Mouse (Mus musculus) neural tube, embryonic 13.5 days (tissue): ENCODE data around the gene Wee1. TPM values are rescaled to one million over a fixed set of nuclear protein-coding genes. Genes with fewer than 3 reads are reported as not detected.
"Not testable (repeated sequence)": the region's sequence is repeated elsewhere in the genome, so short reads cannot be mapped to it uniquely, and the experiment has no call there.

Source experiments
- ATAC-seq: fragments of 200-750 bp; cut with Nextera tagmentation; 2 replicates; pipeline ENCODE4 v1.8.0; 2017; ENCODE audit warnings: low read depth, mild to moderate bottlenecking, moderate TSS enrichment, moderate library complexity
- H3K27ac ChIP-seq: fragments of 300-500 bp; sonication (generic); replicated peaks from 2 replicates; pipeline ENCODE4 v1.5.1; 2015; ENCODE audit warnings: moderate library complexity, mild to moderate bottlenecking, inconsistent platforms
- H3K27me3 ChIP-seq: fragments of 300-500 bp; sonication (generic); 2 replicates; pipeline ENCODE4 v1.6.1; 2015; ENCODE audit warnings: mild to moderate bottlenecking, inconsistent platforms
- H3K36me3 ChIP-seq: fragments of 300-500 bp; sonication (generic); 2 replicates; pipeline ENCODE4 v1.6.1; 2015; ENCODE audit warnings: mild to moderate bottlenecking, inconsistent platforms
- H3K4me1 ChIP-seq: fragments of 300-500 bp; sonication (generic); replicated peaks from 2 replicates; pipeline ENCODE4 v1.6.1; 2015; ENCODE audit warnings: inconsistent platforms
- H3K4me2 ChIP-seq: fragments of 300-500 bp; sonication (generic); 2 replicates; pipeline ENCODE4 v1.6.1; 2015; ENCODE audit warnings: inconsistent platforms, mild to moderate bottlenecking, moderate library complexity
- H3K4me3 ChIP-seq: fragments of 300-500 bp; sonication (generic); 2 replicates; pipeline ENCODE4 v1.5.1; 2015; ENCODE audit warnings: mild to moderate bottlenecking, inconsistent platforms
- H3K9ac ChIP-seq: fragments of 300-500 bp; sonication (generic); 2 replicates; pipeline ENCODE4 v1.6.1; 2015; ENCODE audit warnings: moderate library complexity, mild to moderate bottlenecking, inconsistent platforms
- H3K9me3 ChIP-seq: fragments of 300-500 bp; sonication (generic); 2 replicates; pipeline ENCODE4 v1.6.1; 2016; ENCODE audit warnings: inconsistent platforms
- WGBS: fragments of 180-500 bp; shearing (Covaris S2); methylation state at CpG from one replicate; pipeline ENCODE4 v1.1.7; 2015; 5-methylcytosine and 5-hydroxymethylcytosine counted together
- polyA plus RNA-seq: library from polyadenylated mRNA; unstranded; fragments of >200 nt; fragmentation: Nextera tagmentation; extraction: Ambion mirVana; gene quantifications from 2 replicates; pipeline ENCODE4 v1.2.1, GENCODE M21; 2015

Gene Wee1
- polyA plus RNA-seq, 1 experiment from 2014 or later = 5.7 TPM

DNA sequence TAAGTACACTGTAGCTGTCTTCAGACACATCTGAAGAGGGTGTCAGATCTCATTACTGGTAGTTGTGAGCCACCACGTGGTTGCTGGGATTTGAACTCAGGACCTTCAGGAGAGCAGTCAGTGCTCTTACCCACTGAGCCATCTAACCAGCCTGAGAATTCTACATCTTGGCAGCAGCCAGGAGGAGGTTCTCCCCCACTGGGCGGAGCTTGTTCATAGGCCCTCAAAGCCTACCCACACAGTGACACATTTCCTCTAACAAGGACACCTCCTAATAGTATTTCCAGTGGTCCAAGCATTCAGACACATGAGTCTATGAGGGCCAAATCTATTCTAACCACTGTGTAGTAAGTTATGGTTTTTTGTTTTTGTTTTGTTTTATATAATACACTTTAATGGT lies 6.7 kb downstream of the Wee1 start:
- H3K27ac ChIP-seq = no peak overlapping the region
- ATAC-seq = no peak
- 78% methylated on average over 2 of the region's 2 CpGs for WGBS
- no peaks in the 10 kb centered on the region for H3K36me3 ChIP-seq
- H3K4me3 ChIP-seq = no peak overlapping the region
- H3K9ac ChIP-seq = no peak overlapping the region
- peaks cover 8% of the 10 kb centered on the region for H3K4me1 ChIP-seq
- H3K9me3 ChIP-seq = no peaks in the 10 kb centered on the region
- H3K4me2 ChIP-seq = no peak overlapping the region
- H3K27me3 ChIP-seq = no peaks in the 10 kb centered on the region

DNA sequence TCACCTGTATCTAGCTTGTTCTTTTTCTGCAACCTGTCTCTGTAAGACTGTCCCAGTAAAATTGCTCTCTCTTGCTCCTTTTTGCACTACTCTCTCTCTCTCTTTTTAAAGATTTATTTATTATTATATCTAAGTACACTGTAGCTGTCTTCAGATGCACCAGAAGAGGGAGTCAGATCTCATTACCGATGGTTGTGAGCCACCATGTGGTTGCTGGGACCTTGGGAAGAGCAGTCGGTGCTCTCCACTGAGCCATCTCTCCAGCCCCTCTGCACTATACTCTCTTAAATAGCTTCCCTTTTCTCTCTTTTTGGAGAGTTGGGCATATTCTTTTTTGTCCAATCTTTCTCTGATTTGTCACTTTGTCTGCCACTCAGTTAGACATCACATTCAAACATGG lies 10.4 kb downstream of the Wee1 start:
- H3K36me3 ChIP-seq = peaks cover 17% of the 10 kb centered on the region
- not testable (repeated sequence) for H3K9me3 ChIP-seq, H3K27ac ChIP-seq, H3K9ac ChIP-seq, H3K4me2 ChIP-seq, H3K4me1 ChIP-seq, ATAC-seq, H3K27me3 ChIP-seq, H3K4me3 ChIP-seq
- 90% methylated on average over 2 of the region's 2 CpGs for WGBS

DNA sequence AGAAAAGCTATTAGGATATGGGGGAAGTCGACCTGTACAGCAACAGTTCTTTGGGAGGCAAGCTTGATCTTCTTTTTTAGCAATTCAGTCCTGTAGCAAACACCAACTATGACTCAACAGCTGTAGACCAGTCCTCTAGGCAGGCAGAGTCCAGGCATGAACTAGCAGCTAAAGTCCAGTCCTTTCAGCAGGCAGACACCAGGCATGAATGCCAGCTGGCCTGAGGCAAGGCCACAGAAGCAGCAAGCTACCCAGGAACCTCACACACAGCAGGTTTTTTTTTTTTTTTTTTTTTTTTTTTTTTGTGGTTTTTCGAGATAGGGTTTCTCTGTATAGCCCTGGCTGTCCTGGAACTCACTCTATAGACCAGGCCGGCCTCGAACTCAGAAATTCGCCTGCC lies 12.1 kb downstream of the Wee1 start:
- Histone ChIP-seq H3K4me1 (no peaks in the 10 kb centered on the region), H3K4me2 (no peak overlapping the region), H3K4me3 (no peak overlapping the region), H3K9ac (no peak overlapping the region), H3K36me3 (peaks cover 28% of the 10 kb centered on the region), H3K9me3 (no peaks in the 10 kb centered on the region), H3K27ac (no peak overlapping the region), H3K27me3 (no peaks in the 10 kb centered on the region)
- 98% methylated on average over 5 of the region's 5 CpGs for WGBS
- no peak for ATAC-seq

DNA sequence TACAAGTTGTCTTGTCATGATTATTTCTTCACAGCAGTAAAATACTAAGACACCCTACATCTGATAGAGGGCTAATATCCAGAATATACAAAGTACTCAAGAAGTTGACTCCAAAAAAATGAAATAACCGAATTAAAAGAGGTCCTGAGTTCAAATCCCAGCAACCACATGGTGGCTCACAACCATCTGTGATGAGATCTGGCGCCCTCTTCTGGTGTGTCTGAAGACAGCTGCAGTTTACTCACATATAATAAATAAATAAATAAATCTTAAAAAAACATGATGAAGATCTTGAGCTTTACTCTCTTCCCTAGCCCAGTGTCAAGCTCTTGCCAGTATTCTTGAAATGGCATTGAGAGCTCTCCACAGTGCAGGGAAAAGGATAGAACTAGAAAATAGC lies 16.7 kb downstream of the Wee1 start:
- H3K27ac ChIP-seq = no peak overlapping the region
- ATAC-seq = no peak
- 91% methylated on average over 2 of the region's 2 CpGs for WGBS
- no peak overlapping the region for H3K4me2 ChIP-seq
- H3K9ac ChIP-seq = no peak overlapping the region
- H3K4me1 ChIP-seq = no peaks in the 10 kb centered on the region
- H3K4me3 ChIP-seq = no peak overlapping the region
- peaks cover 62% of the 10 kb centered on the region for H3K36me3 ChIP-seq
- H3K9me3 ChIP-seq = no peaks in the 10 kb centered on the region
- no peaks in the 10 kb centered on the region for H3K27me3 ChIP-seq

DNA sequence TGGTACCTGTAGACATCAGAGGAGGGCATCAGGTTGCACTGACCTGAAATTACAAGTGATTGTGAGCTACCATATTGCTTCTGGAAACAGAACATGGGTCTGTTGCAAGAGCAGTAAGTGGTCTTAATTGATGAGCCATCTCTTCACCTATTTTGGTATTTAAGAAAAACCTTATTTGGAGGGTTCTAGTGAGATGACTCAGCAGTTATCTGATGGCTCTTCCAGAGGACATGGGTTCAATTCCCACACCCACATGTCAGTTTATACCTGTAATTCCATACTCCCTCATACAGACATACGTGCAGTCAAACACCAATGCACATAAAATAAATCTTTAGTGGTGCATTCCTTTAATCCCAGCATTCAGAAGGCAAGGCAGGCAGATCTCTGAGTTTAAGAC lies 22.0 kb downstream of the Wee1 start:
- ATAC-seq = no peak
- no peaks in the 10 kb centered on the region for H3K4me1 ChIP-seq
- peaks cover 34% of the 10 kb centered on the region for H3K36me3 ChIP-seq
- 90% methylated on average over 1 of the region's 1 CpGs for WGBS
- H3K27ac ChIP-seq = no peak overlapping the region
- no peaks in the 10 kb centered on the region for H3K27me3 ChIP-seq
- H3K9me3 ChIP-seq = no peaks in the 10 kb centered on the region
- no peak overlapping the region for H3K4me2 ChIP-seq
- H3K4me3 ChIP-seq = no peak overlapping the region
- H3K9ac ChIP-seq = no peak overlapping the region

DNA sequence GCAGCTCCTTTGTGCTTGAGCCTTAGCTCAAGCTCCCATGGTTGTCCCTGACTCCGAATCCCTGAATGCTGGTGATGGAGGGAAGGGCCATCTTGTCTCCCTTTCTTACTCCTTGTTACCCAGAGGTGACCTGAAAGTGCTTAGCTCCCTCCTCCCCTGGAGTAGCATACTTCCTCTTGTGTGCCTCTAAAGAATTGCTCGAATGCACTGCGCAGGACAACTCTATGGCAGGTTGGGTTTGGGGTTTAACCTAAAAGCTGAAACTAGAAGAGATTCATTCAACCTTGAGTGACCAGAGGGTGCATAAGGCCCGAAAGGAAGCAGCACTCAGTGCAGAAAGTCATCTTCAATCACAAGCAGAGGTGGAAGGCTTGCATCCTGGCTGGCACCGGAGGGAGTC lies 31.0 kb downstream of the Wee1 start:
- H3K36me3 ChIP-seq = no peaks in the 10 kb centered on the region
- H3K4me1 ChIP-seq = no peaks in the 10 kb centered on the region
- no peak overlapping the region for H3K9ac ChIP-seq
- WGBS = 84% methylated on average over 5 of the region's 5 CpGs
- H3K27ac ChIP-seq = no peak overlapping the region
- H3K4me2 ChIP-seq = no peak overlapping the region
- no peak for ATAC-seq
- no peaks in the 10 kb centered on the region for H3K9me3 ChIP-seq
- no peaks in the 10 kb centered on the region for H3K27me3 ChIP-seq
- H3K4me3 ChIP-seq = no peak overlapping the region

DNA sequence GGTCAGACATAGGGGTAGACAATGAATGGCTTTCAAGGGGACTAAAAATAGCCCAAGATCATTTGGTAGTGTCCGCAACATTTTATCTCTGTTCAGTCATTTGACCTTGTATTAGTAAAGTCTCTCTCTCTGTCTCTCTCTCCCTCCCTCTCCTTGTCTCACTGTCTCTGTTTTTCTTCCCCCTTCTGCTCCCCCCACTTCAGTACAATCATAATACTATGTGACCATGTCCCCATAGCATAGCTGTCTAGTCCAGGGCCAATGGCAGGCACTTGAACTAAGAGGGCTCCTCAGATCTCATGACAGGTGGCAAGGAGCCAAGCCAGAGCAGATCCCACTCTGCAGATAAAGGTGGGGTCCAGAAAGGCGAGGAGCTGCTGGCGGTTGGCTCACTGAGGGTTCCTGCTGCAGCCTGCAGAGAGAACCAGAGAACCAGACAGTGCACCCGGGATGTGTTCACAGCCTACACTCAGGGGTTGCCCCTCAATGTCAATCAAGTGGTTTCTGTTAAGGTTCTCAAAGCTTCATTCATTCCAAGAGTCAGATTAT lies 34.9 kb downstream of the Wee1 start:
- Histone ChIP-seq H3K4me2 (no peak overlapping the region), H3K36me3 (no peaks in the 10 kb centered on the region), H3K4me3 (no peak overlapping the region), H3K27me3 (no peaks in the 10 kb centered on the region), H3K4me1 (no peaks in the 10 kb centered on the region), H3K27ac (0 out of 2 replicates have a peak overlapping the region, but pooled peaks have one; percentile 9), H3K9ac (no peak overlapping the region), H3K9me3 (no peaks in the 10 kb centered on the region)
- no peak for ATAC-seq
- WGBS = 70% methylated on average over 4 of the region's 4 CpGs

DNA sequence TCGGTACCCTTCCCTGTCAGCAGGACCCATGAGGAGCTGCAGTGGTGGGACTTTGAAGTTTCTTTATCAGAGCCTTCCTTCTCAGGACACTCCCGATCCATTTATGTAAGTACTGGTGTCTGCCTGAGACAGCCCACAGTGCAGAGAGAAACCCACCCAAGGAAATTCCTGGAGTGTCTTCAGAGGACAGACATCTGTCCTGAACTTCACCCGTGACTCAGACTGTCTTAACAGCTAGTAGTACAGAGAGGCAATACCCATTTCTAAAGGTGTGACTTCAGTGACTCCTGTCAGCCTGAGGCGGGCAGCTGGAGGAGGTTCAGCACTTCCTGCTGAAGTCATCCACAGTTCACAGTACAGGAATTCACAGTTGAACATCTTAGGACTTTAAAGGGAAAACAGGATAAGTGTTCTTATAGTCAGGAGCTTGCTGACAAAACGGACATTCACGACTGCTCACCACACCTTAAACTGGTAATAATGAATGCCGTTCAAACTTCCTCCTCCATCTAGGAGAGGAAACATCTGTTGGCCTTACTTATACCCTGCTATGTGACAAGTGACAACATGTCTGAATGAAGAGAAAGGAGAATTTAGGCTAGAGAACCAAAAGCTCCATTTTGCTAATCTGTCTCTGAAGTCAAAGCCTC lies 35.5 kb downstream of the Wee1 start:
- H3K9me3 ChIP-seq = no peaks in the 10 kb centered on the region
- 71% methylated on average over 7 of the region's 7 CpGs for WGBS
- no peak overlapping the region for H3K9ac ChIP-seq
- H3K27ac ChIP-seq = 0 out of 2 replicates have a peak overlapping the region, but pooled peaks have one; percentile 9
- no peaks in the 10 kb centered on the region for H3K4me1 ChIP-seq
- no peak for ATAC-seq
- no peaks in the 10 kb centered on the region for H3K36me3 ChIP-seq
- H3K27me3 ChIP-seq = no peaks in the 10 kb centered on the region
- H3K4me2 ChIP-seq = no peak overlapping the region
- H3K4me3 ChIP-seq = no peak overlapping the region

DNA sequence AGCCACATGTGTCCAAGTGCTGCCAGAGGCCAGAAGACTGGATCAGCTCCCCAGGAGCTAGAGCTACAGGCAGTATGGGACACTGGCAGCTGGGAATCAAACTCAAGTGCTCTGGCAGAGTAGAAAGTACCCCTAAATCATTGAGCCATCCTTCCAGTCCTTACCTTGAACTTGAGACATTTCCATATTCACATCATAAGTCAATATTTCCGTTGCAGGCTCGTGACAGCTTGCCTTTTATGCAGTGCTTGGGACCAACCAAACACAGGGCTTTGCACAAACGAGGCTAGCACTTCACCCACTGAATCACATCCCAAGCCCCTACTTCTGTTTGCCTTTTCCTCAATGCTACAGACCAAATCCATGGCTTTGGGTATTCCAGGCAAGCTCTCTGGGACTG lies 36.2 kb downstream of the Wee1 start:
- WGBS = 58% methylated on average over 3 of the region's 3 CpGs
- no peak overlapping the region for H3K4me2 ChIP-seq
- H3K27me3 ChIP-seq = no peaks in the 10 kb centered on the region
- no peaks in the 10 kb centered on the region for H3K36me3 ChIP-seq
- no peak overlapping the region for H3K27ac ChIP-seq
- H3K4me1 ChIP-seq = no peaks in the 10 kb centered on the region
- ATAC-seq = no peak
- no peaks in the 10 kb centered on the region for H3K9me3 ChIP-seq
- H3K9ac ChIP-seq = no peak overlapping the region
- H3K4me3 ChIP-seq = no peak overlapping the region

DNA sequence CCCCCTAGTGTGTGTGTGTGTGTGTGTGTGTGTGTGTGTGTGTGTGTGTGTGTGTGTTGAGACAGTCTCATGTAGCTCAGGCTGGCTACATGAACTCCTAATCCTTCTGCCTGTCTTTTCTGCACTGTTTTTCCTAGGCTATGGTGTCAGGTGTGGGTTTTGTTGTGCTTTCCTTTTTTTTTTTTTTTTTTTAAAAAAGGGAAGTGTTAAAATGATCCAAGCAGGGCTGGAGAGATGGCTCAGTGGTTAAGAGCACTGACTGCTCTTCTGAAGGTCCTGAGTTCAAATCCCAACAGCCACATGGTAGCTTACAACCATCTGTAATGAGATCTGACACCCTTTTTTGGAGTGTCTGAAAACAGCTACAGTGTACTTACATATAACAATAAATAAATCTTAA lies 38.3 kb downstream of the Wee1 start:
- not testable (repeated sequence) for ATAC-seq, H3K36me3 ChIP-seq, H3K9ac ChIP-seq, H3K4me3 ChIP-seq, H3K27ac ChIP-seq, H3K27me3 ChIP-seq, H3K4me1 ChIP-seq, H3K4me2 ChIP-seq, H3K9me3 ChIP-seq

DNA sequence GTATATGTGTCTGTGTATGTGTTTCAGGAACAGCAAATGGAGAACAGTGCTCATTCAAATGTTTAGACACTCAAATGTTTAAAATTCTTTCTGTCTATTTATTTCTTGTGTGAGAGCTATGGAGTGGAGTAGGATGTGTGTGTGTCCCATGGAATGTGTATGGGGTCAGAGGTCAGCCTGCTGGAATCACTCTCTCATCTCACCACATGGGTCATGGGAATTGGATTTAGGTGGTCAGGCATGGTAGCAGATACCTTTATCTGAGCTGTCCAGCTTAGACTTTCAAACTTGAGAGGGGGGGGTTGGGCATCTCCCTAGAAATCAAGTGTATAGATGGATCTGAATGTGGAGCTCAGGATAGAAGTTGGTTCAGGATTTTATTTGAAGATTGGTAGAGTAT lies 38.8 kb downstream of the Wee1 start:
- no peaks in the 10 kb centered on the region for H3K36me3 ChIP-seq
- H3K27me3 ChIP-seq = no peaks in the 10 kb centered on the region
- H3K9me3 ChIP-seq = no peaks in the 10 kb centered on the region
- no peak overlapping the region for H3K4me2 ChIP-seq
- H3K27ac ChIP-seq = no peak overlapping the region
- no peak for ATAC-seq
- no peak overlapping the region for H3K4me3 ChIP-seq
- no peak overlapping the region for H3K9ac ChIP-seq
- no peaks in the 10 kb centered on the region for H3K4me1 ChIP-seq

DNA sequence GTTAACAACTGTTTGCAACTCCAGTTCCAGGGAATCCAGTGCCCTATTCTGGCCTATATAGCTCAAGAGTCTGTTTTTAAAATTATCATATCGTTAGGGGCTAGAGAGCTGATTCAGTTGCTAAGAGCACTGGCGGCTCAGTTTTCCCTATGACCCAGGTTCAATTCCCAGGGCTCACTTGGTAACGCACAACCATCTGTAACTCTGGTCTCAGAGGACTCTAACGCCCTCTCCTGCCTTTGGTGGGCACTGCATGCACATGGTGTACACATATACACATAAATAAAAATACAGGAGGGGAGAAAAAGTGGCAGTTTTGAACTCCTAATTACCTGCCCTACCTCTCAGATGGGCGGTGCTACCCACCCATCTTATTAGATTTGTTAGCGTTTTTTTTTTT lies 41.2 kb downstream of the Wee1 start:
- Histone ChIP-seq H3K9ac (no peak overlapping the region), H3K36me3 (no peaks in the 10 kb centered on the region), H3K4me3 (no peak overlapping the region), H3K27me3 (no peaks in the 10 kb centered on the region), H3K9me3 (no peaks in the 10 kb centered on the region), H3K4me2 (no peak overlapping the region), H3K4me1 (no peaks in the 10 kb centered on the region), H3K27ac (no peak overlapping the region)
- 91% methylated on average over 6 of the region's 6 CpGs for WGBS
- no peak for ATAC-seq

DNA sequence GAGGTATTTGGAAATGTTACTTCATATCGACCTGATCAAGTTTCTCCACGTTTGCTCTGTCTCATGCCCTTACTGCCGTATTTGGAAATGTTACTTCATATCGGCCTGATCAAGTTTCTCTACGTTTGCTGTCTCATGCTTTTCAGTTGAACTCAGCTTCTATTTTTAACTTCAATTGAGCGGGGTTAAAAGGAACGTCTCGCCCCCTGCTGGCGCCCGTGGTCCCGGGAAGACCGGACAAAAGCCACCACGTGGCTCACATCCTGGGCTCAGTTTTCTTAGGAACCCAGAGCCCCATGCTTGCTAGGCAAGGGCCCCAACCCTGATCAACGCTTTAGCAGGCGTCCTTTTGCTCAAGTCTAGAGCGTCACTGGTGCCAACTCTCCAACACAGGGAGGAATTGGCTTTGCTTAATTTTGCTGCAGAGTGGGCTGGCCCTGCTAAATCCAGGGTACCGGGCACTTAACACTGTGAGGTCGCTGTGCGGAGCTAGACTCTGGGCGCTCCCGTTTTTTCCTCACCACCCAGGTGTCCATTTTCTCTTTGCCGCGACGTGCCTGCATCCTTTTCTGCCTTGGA lies 42.3 kb downstream of the Wee1 start:
- peak; percentile 89 for ATAC-seq
- H3K4me1 ChIP-seq = no peaks in the 10 kb centered on the region
- no peaks in the 10 kb centered on the region for H3K9me3 ChIP-seq
- H3K27me3 ChIP-seq = no peaks in the 10 kb centered on the region
- H3K4me3 ChIP-seq = peak overlapping the region; percentile 56
- WGBS = 1% methylated on average over 24 of the region's 24 CpGs
- H3K27ac ChIP-seq = peak overlapping the region; percentile 88
- H3K4me2 ChIP-seq = peak overlapping the region; percentile 90
- H3K36me3 ChIP-seq = no peaks in the 10 kb centered on the region
- peak overlapping the region; percentile 81 for H3K9ac ChIP-seq
